Mouse (Mus musculus) intestine, postnatal 0 days (tissue): ENCODE results near the gene Snx5. TPM values are rescaled to one million over a fixed set of nuclear protein-coding genes. Genes with fewer than 3 reads are reported as not detected.

Experiments used
- ATAC-seq: fragments of 200-750 bp; cut with Nextera tagmentation; 2 replicates; pipeline ENCODE4 v1.8.0; 2017; ENCODE audit warnings: mild to moderate bottlenecking, moderate TSS enrichment, moderate library complexity
- H3K27ac ChIP-seq: fragments of 300-500 bp; sonication (generic); 2 replicates; pipeline ENCODE4 v1.5.1; 2014; ENCODE audit warnings: mild to moderate bottlenecking, low read depth, low read length, moderate library complexity
- H3K27me3 ChIP-seq: fragments of 300-500 bp; sonication (generic); replicated peaks from 2 replicates; pipeline ENCODE4 v1.6.1; 2014; ENCODE audit warnings: low read length, mixed read lengths; ENCODE audit not compliant: control insufficient read depth, insufficient read depth
- H3K36me3 ChIP-seq: fragments of 300-500 bp; sonication (generic); 2 replicates; pipeline ENCODE4 v1.6.1; 2014; ENCODE audit warnings: mild to moderate bottlenecking, moderate library complexity; ENCODE audit not compliant: control insufficient read depth, insufficient read depth
- H3K4me1 ChIP-seq: fragments of 300-500 bp; sonication (generic); replicated peaks from 2 replicates; pipeline ENCODE4 v1.6.1; 2014; ENCODE audit warnings: antibody characterized with exemption, low read length, mixed read lengths; ENCODE audit not compliant: control insufficient read depth, insufficient read depth
- H3K4me2 ChIP-seq: fragments of 300-500 bp; sonication (generic); replicated peaks from 2 replicates; pipeline ENCODE4 v1.6.1; 2014; ENCODE audit warnings: low read depth, mild to moderate bottlenecking, moderate library complexity
- H3K4me3 ChIP-seq: fragments of 300-500 bp; sonication (generic); 2 replicates; pipeline ENCODE4 v1.5.1; 2014; ENCODE audit warnings: low read depth, low read length
- H3K9ac ChIP-seq: fragments of 300-500 bp; sonication (generic); 2 replicates; pipeline ENCODE4 v1.6.1; 2014; ENCODE audit warnings: mild to moderate bottlenecking, low read depth, low read length
- H3K9me3 ChIP-seq: fragments of 300-500 bp; sonication (generic); 2 replicates; pipeline ENCODE4 v1.6.1; 2016; ENCODE audit warnings: mixed run types; ENCODE audit not compliant: control insufficient read depth
- CTCF ChIP-seq: sonication (generic); IDR thresholded peaks from 2 replicates; pipeline ENCODE4 v1.5.1; 2016; ENCODE audit warnings: low read depth, mild to moderate bottlenecking, control low read depth, antibody characterized with exemption, moderate library complexity
- WGBS: fragments of 180-500 bp; shearing (Covaris S2); extraction: QIAGEN DNeasy Blood & Tissue Kit; methylation state at CpG from one replicate; pipeline ENCODE4 v1.1.7; 2014; 5-methylcytosine and 5-hydroxymethylcytosine counted together
- polyA plus RNA-seq: library from polyadenylated mRNA; unstranded; fragments of >200 nt; fragmentation: Nextera tagmentation; extraction: Ambion mirVana; gene quantifications from 2 replicates; pipeline ENCODE4 v1.2.1, GENCODE M21; 2015

The Snx5 gene
- polyA plus RNA-seq, 1 experiment from 2014 or later: 116 TPM

DNA sequence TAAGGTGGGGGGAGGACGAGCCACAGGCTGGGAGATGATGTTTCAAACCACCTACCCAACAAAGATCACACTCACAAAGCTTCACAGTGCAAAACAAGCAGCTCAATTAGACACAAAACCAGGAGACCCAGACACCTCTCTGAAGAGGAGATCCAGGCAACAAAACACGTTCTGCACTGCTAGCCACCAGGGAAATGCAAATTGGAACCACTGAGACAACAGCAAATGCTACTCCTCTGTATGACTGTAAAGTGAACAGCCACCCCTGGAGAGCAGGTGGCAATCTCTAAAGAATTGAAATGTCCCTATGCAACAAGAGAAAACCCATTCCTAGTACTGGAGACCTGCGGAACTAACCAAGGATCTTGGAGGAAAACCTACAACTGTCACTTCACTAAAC lies 37.2 kb downstream of the Snx5 start:
- Histone ChIP-seq H3K36me3 (no peaks in the 10 kb centered on the region), H3K4me3 (no peak overlapping the region), H3K4me2 (no peak overlapping the region), H3K9me3 (0 out of 2 replicates have a peak, but pooled peaks cover 3% of the 10 kb centered on the region), H3K9ac (no peak overlapping the region), H3K4me1 (no peaks in the 10 kb centered on the region; the same call in 1 of the 2 replicates), H3K27ac (no peak overlapping the region), H3K27me3 (no peaks in the 10 kb centered on the region)
- ATAC-seq: no peak
- WGBS: 72% methylated on average over 3 of the region's 3 CpGs
- TF ChIP-seq CTCF: no peak

DNA sequence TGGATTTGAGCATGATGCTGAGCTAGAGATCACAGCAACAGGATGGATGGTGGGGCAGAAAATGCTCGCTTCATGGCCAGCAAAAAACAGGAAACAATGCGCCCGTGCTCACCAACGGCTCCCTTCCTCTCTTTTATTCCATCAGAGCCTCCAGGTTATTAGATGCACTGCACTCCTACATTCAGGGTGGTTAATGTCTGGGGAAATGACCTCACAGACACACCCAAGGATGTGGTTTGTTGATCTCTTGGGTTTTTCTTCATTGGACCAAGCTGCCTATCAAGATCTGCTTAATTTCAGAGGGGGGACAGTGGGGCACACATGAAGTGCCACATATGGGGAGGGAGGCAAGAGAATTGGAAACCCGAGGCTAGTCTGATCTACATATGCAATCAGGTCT lies 39.6 kb downstream of the Snx5 start:
- no peak for TF ChIP-seq CTCF
- Histone ChIP-seq H3K9ac (no peak overlapping the region), H3K4me2 (peak overlapping the region; percentile 57), H3K4me1 (no peaks in the 10 kb centered on the region), H3K36me3 (no peaks in the 10 kb centered on the region), H3K27ac (no peak overlapping the region), H3K4me3 (no peak overlapping the region), H3K27me3 (no peaks in the 10 kb centered on the region), H3K9me3 (0 out of 2 replicates have a peak, but pooled peaks cover 6% of the 10 kb centered on the region)
- no peak for ATAC-seq
- 55% methylated on average over 5 of the region's 5 CpGs for WGBS

DNA sequence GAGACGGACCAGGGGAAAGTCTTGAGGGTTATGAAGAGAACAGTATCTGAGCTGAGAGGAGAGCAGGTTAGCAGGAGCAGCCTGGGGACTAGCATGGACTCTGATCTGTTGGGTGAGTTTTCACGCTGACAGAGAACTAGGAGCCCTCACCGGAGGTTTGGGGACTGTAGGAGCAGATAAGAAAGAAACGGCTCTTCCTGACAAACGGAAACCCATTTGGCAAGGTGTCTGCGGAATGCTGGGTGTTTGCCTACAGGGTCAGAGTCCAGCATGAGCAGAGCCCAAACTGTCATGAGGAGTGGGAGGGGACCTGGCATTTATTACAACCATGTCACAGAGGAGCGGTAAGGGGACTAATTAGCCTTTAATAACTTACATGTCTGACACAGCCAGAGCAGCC lies 40.2 kb downstream of the Snx5 start:
- Histone ChIP-seq H3K4me3 (no peak overlapping the region; the same call in 1 of the 2 replicates), H3K27ac (no peak overlapping the region)
- peak; percentile 73 for ATAC-seq

DNA sequence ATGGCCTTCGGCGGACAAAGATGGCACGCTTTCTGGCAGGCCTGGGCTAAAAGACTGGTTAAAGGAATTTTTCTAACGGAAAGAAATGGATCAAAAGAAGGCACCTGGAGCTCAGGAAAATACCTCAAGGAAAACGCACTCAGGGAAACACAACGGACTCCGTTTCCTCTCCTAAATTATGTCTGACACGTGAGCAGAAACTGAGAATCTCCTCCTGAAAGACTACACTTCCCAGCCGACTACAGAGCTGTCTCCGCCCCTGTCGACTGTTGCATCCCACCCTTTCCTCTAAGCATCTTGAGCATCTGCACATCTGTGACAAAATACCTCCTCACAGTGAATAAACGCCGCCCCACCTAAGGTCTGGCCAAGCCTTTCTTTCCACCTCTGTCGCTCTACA lies 41.1 kb downstream of the Snx5 start:
- no peak overlapping the region for H3K9ac ChIP-seq
- no peak for TF ChIP-seq CTCF
- no peaks in the 10 kb centered on the region for H3K4me1 ChIP-seq
- 0 out of 2 replicates have a peak, but pooled peaks cover 2% of the 10 kb centered on the region for H3K9me3 ChIP-seq
- 85% methylated on average over 14 of the region's 14 CpGs for WGBS
- H3K4me2 ChIP-seq: no peak overlapping the region
- ATAC-seq: no peak
- H3K36me3 ChIP-seq: no peaks in the 10 kb centered on the region
- no peaks in the 10 kb centered on the region for H3K27me3 ChIP-seq
- no peak overlapping the region for H3K27ac ChIP-seq
- no peak overlapping the region for H3K4me3 ChIP-seq

More for the DNA sequence above, 40.2 kb downstream of the Snx5 start:
- H3K4me1 ChIP-seq: no peaks in the 10 kb centered on the region
- no peaks in the 10 kb centered on the region for H3K27me3 ChIP-seq
- peak overlapping the region; percentile 57 for H3K4me2 ChIP-seq
- H3K9me3 ChIP-seq: 0 out of 2 replicates have a peak, but pooled peaks cover 6% of the 10 kb centered on the region
- no peaks in the 10 kb centered on the region for H3K36me3 ChIP-seq
- 19% methylated on average over 7 of the region's 7 CpGs for WGBS
- H3K9ac ChIP-seq: peak overlapping the region; percentile 31; the same call in 1 of the 2 replicates
- TF ChIP-seq CTCF: no peak

DNA sequence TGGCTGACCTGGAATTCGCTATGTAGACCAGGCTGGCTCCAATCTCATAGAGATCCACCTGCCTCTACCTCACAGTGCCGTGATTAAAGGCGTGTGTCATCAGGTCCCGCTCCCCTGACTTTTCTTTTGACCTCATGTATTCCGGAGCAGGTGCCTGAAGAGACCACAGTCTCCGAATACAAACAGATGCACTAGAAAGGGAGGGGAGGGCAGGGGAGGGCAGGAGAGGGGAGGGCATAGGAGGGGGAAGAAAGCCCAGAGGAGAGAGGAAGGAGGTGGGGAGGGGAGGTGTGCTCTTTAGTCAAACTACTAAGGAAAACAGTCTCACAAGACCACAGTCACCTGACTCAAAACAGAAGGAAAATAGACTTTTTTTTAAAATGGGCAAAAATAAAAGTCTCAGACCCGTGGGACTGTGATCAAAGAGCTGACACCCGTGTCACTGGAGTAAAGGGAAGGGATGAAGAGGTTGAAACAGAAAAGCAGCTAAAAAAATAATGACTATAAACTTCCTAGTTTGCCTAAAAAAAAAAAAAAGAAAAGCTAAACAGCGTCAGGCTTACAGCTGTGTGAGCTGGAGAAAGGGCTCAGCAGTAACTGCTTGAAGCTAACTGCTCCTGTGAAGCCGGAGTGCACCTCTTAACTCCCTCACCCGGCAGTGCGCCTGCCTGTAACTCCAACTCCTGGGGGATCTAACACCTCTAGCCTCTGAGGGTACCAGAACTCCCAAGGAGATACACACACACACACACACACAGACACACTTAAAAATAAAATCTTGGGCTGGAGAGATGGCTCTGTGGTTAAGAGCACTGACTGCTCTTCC lies 42.0 kb downstream of the Snx5 start:
- 81% methylated on average over 12 of the region's 12 CpGs for WGBS
- no peak for ATAC-seq

DNA sequence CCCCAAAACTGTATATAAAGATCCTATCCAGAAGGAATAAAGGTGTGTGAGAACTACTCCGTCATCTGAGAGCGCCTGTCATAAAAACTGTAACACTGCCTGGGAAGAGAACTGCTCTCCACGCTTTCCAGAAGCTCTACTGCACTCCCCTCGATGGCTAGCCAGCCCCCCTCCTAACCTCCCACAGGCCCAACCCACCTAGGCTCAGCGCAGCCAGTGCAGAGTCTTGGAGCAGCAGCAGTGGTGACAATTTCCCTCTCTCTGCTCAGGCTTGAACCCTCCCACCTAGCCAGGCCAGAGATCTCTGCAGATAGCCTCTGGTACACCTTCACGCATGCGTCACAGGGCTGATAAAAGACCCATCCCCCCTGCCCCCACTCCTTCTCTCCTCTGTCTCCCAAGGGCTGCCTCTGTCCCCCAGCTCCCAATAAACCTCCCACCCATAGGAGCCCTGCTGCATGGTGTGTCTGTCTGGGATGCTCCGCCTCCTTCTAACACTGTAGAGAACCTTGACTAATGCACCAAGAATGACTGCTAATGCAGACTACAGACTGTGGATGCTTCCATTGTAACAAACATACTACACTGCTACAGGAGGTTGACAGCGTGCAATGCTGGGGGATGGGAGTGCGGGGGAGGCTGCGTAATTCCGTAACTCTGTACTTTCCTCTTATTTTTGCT lies 43.7 kb downstream of the Snx5 start:
- Histone ChIP-seq H3K27ac (no peak overlapping the region), H3K27me3 (no peaks in the 10 kb centered on the region), H3K9me3 (0 out of 2 replicates have a peak, but pooled peaks cover 2% of the 10 kb centered on the region), H3K4me1 (no peaks in the 10 kb centered on the region), H3K4me2 (no peak overlapping the region), H3K9ac (no peak overlapping the region), H3K4me3 (no peak overlapping the region), H3K36me3 (no peaks in the 10 kb centered on the region)
- ATAC-seq: no peak
- WGBS: 87% methylated on average over 12 of the region's 12 CpGs
- no peak for TF ChIP-seq CTCF

More for the DNA sequence above, 42.0 kb downstream of the Snx5 start:
- H3K9ac ChIP-seq: no peak overlapping the region
- no peak overlapping the region for H3K4me2 ChIP-seq
- no peak for TF ChIP-seq CTCF
- no peaks in the 10 kb centered on the region for H3K4me1 ChIP-seq
- H3K4me3 ChIP-seq: no peak overlapping the region
- no peaks in the 10 kb centered on the region for H3K27me3 ChIP-seq
- 0 out of 2 replicates have a peak, but pooled peaks cover 2% of the 10 kb centered on the region for H3K9me3 ChIP-seq
- no peaks in the 10 kb centered on the region for H3K36me3 ChIP-seq
- H3K27ac ChIP-seq: no peak overlapping the region
